Mouse (Mus musculus): Measurements from ENCODE around the gene Tmem184b. TPM values are rescaled to one million over a fixed set of nuclear protein-coding genes. Genes with fewer than 3 reads are reported as not detected.

The Tmem184b gene
- polyA plus RNA-seq, 1 experiment from 2014 or later: 36.6 TPM

DNA sequence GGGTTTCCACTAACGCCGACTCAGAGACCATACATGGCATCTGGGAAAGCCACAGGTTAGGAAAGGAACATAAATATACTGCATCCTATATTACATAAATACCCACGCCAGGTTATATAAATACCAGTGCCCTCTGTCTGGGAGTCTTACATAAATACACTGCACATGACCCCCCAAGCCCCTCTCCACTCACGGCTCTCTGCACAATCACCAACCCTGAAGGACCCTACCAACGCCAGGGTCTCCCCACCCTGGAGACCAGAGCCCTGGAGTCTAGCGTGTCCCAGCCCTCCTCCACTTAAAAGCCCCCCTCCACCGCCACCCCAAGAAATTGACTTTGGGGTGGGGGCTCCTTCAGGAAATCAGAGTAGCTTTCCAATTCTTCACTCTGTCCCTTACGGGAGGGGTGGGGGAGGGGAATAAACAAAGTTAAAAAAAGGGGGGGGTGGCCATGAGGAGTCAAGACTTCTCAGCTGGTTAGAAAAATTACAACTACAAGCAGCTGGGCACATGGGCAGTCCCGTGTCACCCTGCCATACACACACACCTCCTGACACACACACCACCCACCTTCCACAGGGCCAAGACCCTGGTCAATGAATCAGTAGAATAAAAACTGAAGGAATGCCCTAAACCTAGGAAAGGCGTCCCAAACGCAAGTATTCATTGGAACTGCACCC, 37.4 kb upstream of the Tmem184b start:
- Histone ChIP-seq H3K4me1 (ENCODE audit: control insufficient read depth, insufficient read depth, low read length) (peaks cover 57% of the 10 kb centered on the region), H3K27me3 (ENCODE audit: control insufficient read depth, insufficient read depth, low read length) (no peaks in the 10 kb centered on the region), H3K9ac (replicated peaks; ENCODE audit: low read length) (peak overlapping the region; percentile 100), H3K4me3 (replicated peaks; ENCODE audit: low read depth, low read length) (peak overlapping the region; percentile 92), H3K36me3 (ENCODE audit: control insufficient read depth, insufficient read depth, low read length) (peaks cover 31% of the 10 kb centered on the region), H3K27ac (replicated peaks; ENCODE audit: low read depth, low read length) (peak overlapping the region; percentile 98), H3K4me2 (ENCODE audit: low read length) (peak overlapping the region; percentile 88), H3K9me3 (ENCODE audit: control insufficient read depth, low read length) (no peaks in the 10 kb centered on the region)
- ATAC-seq (ENCODE audit: low FRiP score, low TSS enrichment): peak; percentile 15; the same call in 1 of the 2 replicates
- WGBS: 19% methylated on average over 11 of the region's 11 CpGs
- DNase-seq: no peak

DNA sequence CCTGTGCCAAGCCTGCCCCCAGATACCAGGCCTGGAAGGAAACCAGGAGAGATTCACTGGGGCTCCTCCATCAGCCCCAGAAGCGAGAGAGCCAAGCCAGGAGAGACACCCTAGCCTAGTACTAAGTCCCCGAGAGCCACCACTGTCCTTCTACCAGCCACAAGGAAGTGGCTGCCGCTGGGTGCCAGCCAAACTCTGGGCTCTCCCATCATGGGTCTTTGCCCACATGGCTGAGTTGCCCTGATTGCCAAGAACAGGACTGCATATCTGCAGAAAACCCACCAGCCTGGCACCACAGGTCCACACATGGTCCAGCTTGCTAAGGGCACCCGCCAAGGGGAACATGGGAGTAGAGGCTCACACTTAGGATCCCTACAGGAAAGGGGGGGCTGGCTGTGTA, 36.9 kb upstream of the Tmem184b start:
- Histone ChIP-seq H3K9ac (replicated peaks; ENCODE audit: low read length) (peak overlapping the region; percentile 100), H3K4me3 (replicated peaks; ENCODE audit: low read depth, low read length) (peak overlapping the region; percentile 92), H3K27ac (replicated peaks; ENCODE audit: low read depth, low read length) (0 out of 2 replicates have a peak overlapping the region, but pooled peaks have one; percentile 41), H3K36me3 (ENCODE audit: control insufficient read depth, insufficient read depth, low read length) (peaks cover 36% of the 10 kb centered on the region), H3K9me3 (ENCODE audit: control insufficient read depth, low read length) (no peaks in the 10 kb centered on the region), H3K4me2 (ENCODE audit: low read length) (peak overlapping the region; percentile 88), H3K4me1 (ENCODE audit: control insufficient read depth, insufficient read depth, low read length) (peaks cover 63% of the 10 kb centered on the region), H3K27me3 (ENCODE audit: control insufficient read depth, insufficient read depth, low read length) (no peaks in the 10 kb centered on the region)
- DNase-seq: peak; percentile 46
- no peak for ATAC-seq (ENCODE audit: low FRiP score, low TSS enrichment)
- WGBS: 64% methylated on average over 4 of the region's 4 CpGs

GRCm38 (mm10) chr15:79439386-79439785, 36.0 kb upstream of the Tmem184b start:
- WGBS: 85% methylated on average over 4 of the region's 4 CpGs
- peaks cover 64% of the 10 kb centered on the region for H3K4me1 ChIP-seq (ENCODE audit: control insufficient read depth, insufficient read depth, low read length)
- peak overlapping the region; percentile 88 for H3K4me2 ChIP-seq (ENCODE audit: low read length)
- H3K4me3 ChIP-seq (replicated peaks; ENCODE audit: low read depth, low read length): no peak overlapping the region
- H3K9me3 ChIP-seq (ENCODE audit: control insufficient read depth, low read length): no peaks in the 10 kb centered on the region
- peak overlapping the region; percentile 40; the same call in 1 of the 2 replicates for H3K9ac ChIP-seq (replicated peaks; ENCODE audit: low read length)
- peaks cover 45% of the 10 kb centered on the region for H3K36me3 ChIP-seq (ENCODE audit: control insufficient read depth, insufficient read depth, low read length)
- no peak overlapping the region for H3K27ac ChIP-seq (replicated peaks; ENCODE audit: low read depth, low read length)
- no peak for DNase-seq
- H3K27me3 ChIP-seq (ENCODE audit: control insufficient read depth, insufficient read depth, low read length): no peaks in the 10 kb centered on the region
- no peak for ATAC-seq (ENCODE audit: low FRiP score, low TSS enrichment)

- Histone ChIP-seq H3K4me3 (replicated peaks; ENCODE audit: low read depth, low read length) (no peak overlapping the region), H3K27me3 (ENCODE audit: control insufficient read depth, insufficient read depth, low read length) (no peaks in the 10 kb centered on the region), H3K36me3 (ENCODE audit: control insufficient read depth, insufficient read depth, low read length) (peaks cover 50% of the 10 kb centered on the region), H3K27ac (replicated peaks; ENCODE audit: low read depth, low read length) (no peak overlapping the region), H3K9me3 (ENCODE audit: control insufficient read depth, low read length) (no peaks in the 10 kb centered on the region), H3K9ac (replicated peaks; ENCODE audit: low read length) (peak overlapping the region; percentile 36; the same call in 1 of the 2 replicates), H3K4me2 (ENCODE audit: low read length) (peak overlapping the region; percentile 88), H3K4me1 (ENCODE audit: control insufficient read depth, insufficient read depth, low read length) (peaks cover 64% of the 10 kb centered on the region)
- DNase-seq (no peak), ATAC-seq (ENCODE audit: low FRiP score, low TSS enrichment) (no peak)
- WGBS: 92% methylated on average over 8 of the region's 8 CpGs
Observed at GRCm38 (mm10) chr15:79438816-79439215, 35.4 kb upstream of the Tmem184b start.

GRCm38 (mm10) chr15:79438209-79438810, 34.9 kb upstream of the Tmem184b start:
- peaks cover 53% of the 10 kb centered on the region for H3K36me3 ChIP-seq (ENCODE audit: control insufficient read depth, insufficient read depth, low read length)
- no peaks in the 10 kb centered on the region for H3K9me3 ChIP-seq (ENCODE audit: control insufficient read depth, low read length)
- H3K4me3 ChIP-seq (replicated peaks; ENCODE audit: low read depth, low read length): no peak overlapping the region
- H3K4me1 ChIP-seq (ENCODE audit: control insufficient read depth, insufficient read depth, low read length): peaks cover 64% of the 10 kb centered on the region
- no peaks in the 10 kb centered on the region for H3K27me3 ChIP-seq (ENCODE audit: control insufficient read depth, insufficient read depth, low read length)
- DNase-seq (no peak), ATAC-seq (ENCODE audit: low FRiP score, low TSS enrichment) (no peak)
- no peak overlapping the region for H3K27ac ChIP-seq (replicated peaks; ENCODE audit: low read depth, low read length)
- H3K9ac ChIP-seq (replicated peaks; ENCODE audit: low read length): peak overlapping the region; percentile 36; the same call in 1 of the 2 replicates
- peak overlapping the region; percentile 88 for H3K4me2 ChIP-seq (ENCODE audit: low read length)
- WGBS: 83% methylated on average over 6 of the region's 6 CpGs

DNA sequence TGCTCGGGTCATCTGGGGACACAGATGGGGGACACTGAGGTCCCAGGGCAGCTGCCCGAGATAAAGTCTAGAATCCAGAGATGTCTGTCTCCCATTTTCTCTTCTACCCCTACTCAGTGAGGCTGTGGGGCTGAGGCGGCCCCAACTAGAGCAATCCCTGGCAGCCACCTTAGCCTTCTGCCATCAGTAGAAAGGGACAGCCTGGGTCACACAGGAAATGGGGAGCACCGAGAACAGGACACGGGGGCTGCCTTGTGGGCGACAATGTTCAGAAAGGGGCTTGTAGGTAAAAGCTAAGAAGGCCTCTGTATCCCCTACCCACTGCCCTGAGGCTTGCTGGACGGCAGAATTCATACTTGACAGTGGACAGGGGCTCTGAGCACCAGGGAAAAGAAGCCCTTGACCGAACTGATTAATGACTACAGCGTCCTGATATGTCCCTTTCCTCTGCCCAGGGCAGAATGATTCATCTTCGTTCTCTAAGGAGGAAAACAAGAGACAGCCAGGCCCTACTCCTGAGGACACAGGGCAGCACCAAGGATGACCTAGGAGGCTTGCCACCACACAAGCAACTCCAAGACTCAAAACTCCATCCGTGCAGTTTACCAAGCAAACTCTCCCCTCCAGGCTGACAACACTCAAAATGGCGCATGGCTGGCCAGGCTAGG, 34.3 kb upstream of the Tmem184b start:
- no peak for ATAC-seq (ENCODE audit: low FRiP score, low TSS enrichment)
- Histone ChIP-seq H3K27me3 (ENCODE audit: control insufficient read depth, insufficient read depth, low read length) (no peaks in the 10 kb centered on the region), H3K9me3 (ENCODE audit: control insufficient read depth, low read length) (no peaks in the 10 kb centered on the region), H3K9ac (replicated peaks; ENCODE audit: low read length) (no peak overlapping the region), H3K4me3 (replicated peaks; ENCODE audit: low read depth, low read length) (no peak overlapping the region), H3K4me2 (ENCODE audit: low read length) (0 out of 2 replicates have a peak overlapping the region, but pooled peaks have one; percentile 12), H3K4me1 (ENCODE audit: control insufficient read depth, insufficient read depth, low read length) (peaks cover 62% of the 10 kb centered on the region), H3K36me3 (ENCODE audit: control insufficient read depth, insufficient read depth, low read length) (peaks cover 58% of the 10 kb centered on the region), H3K27ac (replicated peaks; ENCODE audit: low read depth, low read length) (no peak overlapping the region)
- no peak for DNase-seq
- WGBS: 92% methylated on average over 12 of the region's 12 CpGs

- no peak overlapping the region for H3K4me3 ChIP-seq (replicated peaks; ENCODE audit: low read depth, low read length)
- DNase-seq (no peak), ATAC-seq (ENCODE audit: low FRiP score, low TSS enrichment) (no peak)
- H3K36me3 ChIP-seq (ENCODE audit: control insufficient read depth, insufficient read depth, low read length): peaks cover 69% of the 10 kb centered on the region
- WGBS: 50% methylated on average over 7 of the region's 7 CpGs
- no peaks in the 10 kb centered on the region for H3K27me3 ChIP-seq (ENCODE audit: control insufficient read depth, insufficient read depth, low read length)
- H3K27ac ChIP-seq (replicated peaks; ENCODE audit: low read depth, low read length): no peak overlapping the region
- H3K9ac ChIP-seq (replicated peaks; ENCODE audit: low read length): peak overlapping the region; percentile 16; the same call in 1 of the 2 replicates
- H3K4me2 ChIP-seq (ENCODE audit: low read length): 0 out of 2 replicates have a peak overlapping the region, but pooled peaks have one; percentile 3
- peaks cover 57% of the 10 kb centered on the region for H3K4me1 ChIP-seq (ENCODE audit: control insufficient read depth, insufficient read depth, low read length)
- no peaks in the 10 kb centered on the region for H3K9me3 ChIP-seq (ENCODE audit: control insufficient read depth, low read length)
Observed at GRCm38 (mm10) chr15:79436481-79436921, 33.1 kb upstream of the Tmem184b start.

- peak; percentile 41 for DNase-seq
Observed at GRCm38 (mm10) chr15:79435191-79435671, 31.9 kb upstream of the Tmem184b start.

More at GRCm38 (mm10) chr15:79435191-79435671, 31.9 kb upstream of the Tmem184b start:
- Histone ChIP-seq H3K4me3 (replicated peaks; ENCODE audit: low read depth, low read length) (no peak overlapping the region), H3K4me1 (ENCODE audit: control insufficient read depth, insufficient read depth, low read length) (peaks cover 51% of the 10 kb centered on the region), H3K27ac (replicated peaks; ENCODE audit: low read depth, low read length) (peak overlapping the region; percentile 41; the same call in 1 of the 2 replicates), H3K27me3 (ENCODE audit: control insufficient read depth, insufficient read depth, low read length) (no peaks in the 10 kb centered on the region), H3K4me2 (ENCODE audit: low read length) (no peak overlapping the region), H3K36me3 (ENCODE audit: control insufficient read depth, insufficient read depth, low read length) (peaks cover 77% of the 10 kb centered on the region), H3K9me3 (ENCODE audit: control insufficient read depth, low read length) (no peaks in the 10 kb centered on the region), H3K9ac (replicated peaks; ENCODE audit: low read length) (no peak overlapping the region)
- WGBS: 17% methylated on average over 7 of the region's 7 CpGs
- no peak for ATAC-seq (ENCODE audit: low FRiP score, low TSS enrichment)
